Mouse (Mus musculus) inflammation-experienced regulatory T-cells, adult 6 months (primary cell): ENCODE results near the gene Slc25a25. TPM values are rescaled to one million over a fixed set of nuclear protein-coding genes. Genes with fewer than 3 reads are reported as not detected.

Source experiments
- ATAC-seq: one replicate; pipeline ENCODE4 v1.8.0; 2017
- polyA plus RNA-seq, 3 experiments: library from polyadenylated mRNA; unstranded; fragments of 100-300 nt; shearing (Covaris generic); gene quantifications; one replicate each; pipeline ENCODE4 v1.2.1; 2017

Gene Slc25a25
- polyA plus RNA-seq, 3 experiments from 2014 or later, result 2.2 to 4.4 (median 4.3) TPM

- ATAC-seq, result peak; percentile 86
Measured at GRCm38 (mm10) chr2:32395946-32396621, 55.2 kb downstream of the Slc25a25 start.

GRCm38 (mm10) chr2:32395484-32395945, 55.7 kb downstream of the Slc25a25 start, which contains the start of gene Ptges2:
Gene Ptges2 (plus strand): TSS chr2:32395896.
- peak; percentile 73 for ATAC-seq

- no peak for ATAC-seq
Measured at GRCm38 (mm10) chr2:32394973-32395372, 56.3 kb downstream of the Slc25a25 start.

- no peak for ATAC-seq
Measured at GRCm38 (mm10) chr2:32392063-32392462, 59.2 kb downstream of the Slc25a25 start.

- ATAC-seq, result no peak
Measured at GRCm38 (mm10) chr2:32390871-32391270, 60.4 kb downstream of the Slc25a25 start.

GRCm38 (mm10) chr2:32389157-32389556, 62.1 kb downstream of the Slc25a25 start:
- no peak for ATAC-seq

GRCm38 (mm10) chr2:32387706-32388490, 63.3 kb downstream of the Slc25a25 start, which contains the start of gene Lcn2:
Gene Lcn2 (minus strand): TSS chr2:32388252.
- ATAC-seq, result no peak

GRCm38 (mm10) chr2:32382689-32383088, 68.6 kb downstream of the Slc25a25 start:
- no peak for ATAC-seq

GRCm38 (mm10) chr2:32381775-32382223, 69.4 kb downstream of the Slc25a25 start, which contains the start of gene 1110008P14Rik:
Gene 1110008P14Rik (minus strand): TSS chr2:32381938.
- ATAC-seq, result peak; percentile 93

GRCm38 (mm10) chr2:32381141-32381774, 70.0 kb downstream of the Slc25a25 start:
- peak; percentile 7 for ATAC-seq

- ATAC-seq, result no peak
Measured at GRCm38 (mm10) chr2:32380001-32380500, 71.2 kb downstream of the Slc25a25 start.

- ATAC-seq, result no peak
Measured at GRCm38 (mm10) chr2:32376963-32377362, 74.3 kb downstream of the Slc25a25 start.

GRCm38 (mm10) chr2:32375317-32375940, 75.8 kb downstream of the Slc25a25 start:
- no peak for ATAC-seq

- no peak for ATAC-seq
Measured at GRCm38 (mm10) chr2:32374191-32374590, 77.1 kb downstream of the Slc25a25 start.

GRCm38 (mm10) chr2:32367315-32367714, 83.9 kb downstream of the Slc25a25 start:
- no peak for ATAC-seq

Other genes with a start within 250 kb of the Slc25a25 start
- 1 to 10 TPM; 2.4 to 4.2 (median 3.0) TPM for gene Pomt1, start 214.9 kb downstream of the Slc25a25 start, polyA plus RNA-seq
- gene Uck1, start 191.3 kb downstream of the Slc25a25 start, polyA plus RNA-seq, result 10 to 100 TPM; 33.2 to 37.9 (median 36.2) TPM
- 10 to 100 TPM; 17.4 to 21.7 (median 21.4) TPM for gene Golga2, start 164.1 kb downstream of the Slc25a25 start, polyA plus RNA-seq
- gene Swi5, start 163.4 kb downstream of the Slc25a25 start, polyA plus RNA-seq, result 100 to 1,000 TPM; 155 to 247 (median 208) TPM
- 10 to 100 TPM; 52.5 to 84.8 (median 55.5) TPM for gene Ciz1, start 99.1 kb downstream of the Slc25a25 start, polyA plus RNA-seq
- not detected for gene Dnm1, start 98.1 kb downstream of the Slc25a25 start, polyA plus RNA-seq
- gene 1110008P14Rik, start 69.5 kb downstream of the Slc25a25 start, polyA plus RNA-seq, result 10 to 100 TPM; 43.1 to 73.3 (median 57.4) TPM
- under 1 TPM in 1 of 3 experiments, not detected in 2; 0.93 TPM for gene Lcn2, start 63.2 kb downstream of the Slc25a25 start, polyA plus RNA-seq
- under 1 TPM; 0.32 to 0.63 (median 0.44) TPM for gene Ptges2, start 55.5 kb downstream of the Slc25a25 start, polyA plus RNA-seq
- gene Naif1, start 988 bp downstream of the Slc25a25 start, polyA plus RNA-seq, result 1 to 10 TPM; 4.6 to 6.0 (median 4.8) TPM
- 10 to 100 TPM; 40.7 to 52.4 (median 50.7) TPM for gene Fam102a, start 83.9 kb upstream of the Slc25a25 start, polyA plus RNA-seq
- gene Dpm2, start 119.4 kb upstream of the Slc25a25 start, polyA plus RNA-seq, result 100 to 1,000 TPM; 126 to 160 (median 144) TPM
- gene Pip5kl1, start 123.4 kb upstream of the Slc25a25 start, polyA plus RNA-seq, result not detected
- under 1 TPM in 1 of 3 experiments, not detected in 2; 0.31 TPM for gene 9430097D07Rik, start 124.2 kb upstream of the Slc25a25 start, polyA plus RNA-seq
- gene St6galnac4, start 135.7 kb upstream of the Slc25a25 start, polyA plus RNA-seq, result 10 to 100 TPM; 31.5 to 42.6 (median 33.5) TPM
- 1 to 10 TPM; 3.4 to 5.1 (median 4.3) TPM for gene St6galnac6, start 148.3 kb upstream of the Slc25a25 start, polyA plus RNA-seq
- under 1 TPM in 1 of 3 experiments, not detected in 2; 0.52 TPM for gene Ak1, start 170.3 kb upstream of the Slc25a25 start, polyA plus RNA-seq
- gene Eng, start 195.2 kb upstream of the Slc25a25 start, polyA plus RNA-seq, result not detected